Mouse (Mus musculus) lung, postnatal 0 days (tissue): ENCODE results near the gene Apobec3.

Experiments
- CTCF ChIP-seq: IDR thresholded peaks from 2 replicates; pipeline ENCODE4 v1.5.1; 2016; ENCODE audit warnings: antibody characterized with exemption, mild to moderate bottlenecking
- EP300 ChIP-seq: IDR thresholded peaks from 2 replicates; pipeline ENCODE4 v1.6.1; 2016; ENCODE audit warnings: antibody characterized with exemption, mild to moderate bottlenecking, control low read depth

GRCm38 (mm10) chr15:79936374-79936751 is 44.9 kb downstream of the Apobec3 start:
- no peak for TF ChIP-seq EP300
- TF ChIP-seq CTCF = no peak
